Mouse (Mus musculus) lung, embryonic 14.5 days (tissue): ENCODE results near the gene Cpn1. TPM values are rescaled to one million over a fixed set of nuclear protein-coding genes. Genes with fewer than 3 reads are reported as not detected.
A peak's percentile ranks its signal among the peaks of the same experiment; 100 is the strongest.
"Not testable (repeated sequence)": the region's sequence is repeated elsewhere in the genome, so short reads cannot be mapped to it uniquely, and the experiment has no call there.

Source experiments
- ATAC-seq: fragments of 200-750 bp; cut with Nextera tagmentation; 2 replicates; pipeline ENCODE4 v1.8.0; 2017; ENCODE audit warnings: mild to moderate bottlenecking, moderate TSS enrichment, moderate library complexity; ENCODE audit not compliant: insufficient read depth
- DNase-seq: peaks from one replicate; pipeline ENCODE4 v3.0.0-alpha.2; 2015
- H3K27ac ChIP-seq: fragments of 300-500 bp; sonication (generic); 2 replicates; pipeline ENCODE4 v1.5.1; 2014; ENCODE audit warnings: low read depth, mild to moderate bottlenecking, moderate library complexity
- H3K27me3 ChIP-seq: fragments of 300-500 bp; sonication (generic); 2 replicates; pipeline ENCODE4 v1.6.1; 2014; ENCODE audit warnings: low read length, control low read depth; ENCODE audit not compliant: insufficient read depth
- H3K36me3 ChIP-seq: fragments of 300-500 bp; sonication (generic); 2 replicates; pipeline ENCODE4 v1.6.1; 2014; ENCODE audit warnings: control low read depth; ENCODE audit not compliant: insufficient read depth
- H3K4me1 ChIP-seq: fragments of 300-500 bp; sonication (generic); 2 replicates; pipeline ENCODE4 v1.6.1; 2014; ENCODE audit warnings: antibody characterized with exemption, control low read depth; ENCODE audit not compliant: insufficient read depth
- H3K4me2 ChIP-seq: fragments of 300-500 bp; sonication (generic); 2 replicates; pipeline ENCODE4 v1.6.1; 2014; ENCODE audit warnings: mild to moderate bottlenecking
- H3K4me3 ChIP-seq: fragments of 300-500 bp; sonication (generic); 2 replicates; pipeline ENCODE4 v1.5.1; 2014; ENCODE audit warnings: low read depth, low read length
- H3K9ac ChIP-seq: fragments of 300-500 bp; sonication (generic); 2 replicates; pipeline ENCODE4 v1.6.1; 2014
- H3K9me3 ChIP-seq: fragments of 300-500 bp; sonication (generic); 2 replicates; pipeline ENCODE4 v1.6.1; 2016; ENCODE audit warnings: low read depth, low read length, control low read depth
- CTCF ChIP-seq: IDR thresholded peaks from 2 replicates; pipeline ENCODE4 v1.5.1; 2016; ENCODE audit warnings: antibody characterized with exemption, low read depth
- WGBS: fragments of 180-500 bp; shearing (Covaris S2); extraction: QIAGEN DNeasy Blood & Tissue Kit; methylation state at CpG from one replicate; pipeline ENCODE4 v1.1.7; 2014; 5-methylcytosine and 5-hydroxymethylcytosine counted together
- polyA plus RNA-seq: library from polyadenylated mRNA; unstranded; fragments of >200 nt; fragmentation: Nextera tagmentation; extraction: Ambion mirVana; gene quantifications from 2 replicates; pipeline ENCODE4 v1.2.1, GENCODE M21; 2014

Gene Cpn1
- polyA plus RNA-seq, 1 experiment from 2014 or later = 5.4 TPM

GRCm38 (mm10) chr19:43957881-43958280 is 28.5 kb downstream of the Cpn1 start:
- TF ChIP-seq CTCF = no peak
- peak overlapping the region; percentile 54; the same call in 1 of the 2 replicates for H3K27ac ChIP-seq
- no peak overlapping the region; the same call in 1 of the 2 replicates for H3K9ac ChIP-seq
- WGBS = 59% methylated on average over 4 of the region's 4 CpGs
- no peaks in the 10 kb centered on the region for H3K27me3 ChIP-seq
- H3K36me3 ChIP-seq = no peaks in the 10 kb centered on the region
- no peaks in the 10 kb centered on the region for H3K9me3 ChIP-seq
- ATAC-seq (no peak), DNase-seq (no peak)
- no peak overlapping the region for H3K4me3 ChIP-seq
- H3K4me1 ChIP-seq = peaks cover 5% of the 10 kb centered on the region; the same call in 1 of the 2 replicates
- H3K4me2 ChIP-seq = 0 out of 2 replicates have a peak overlapping the region, but pooled peaks have one; percentile 10

- 17% methylated on average over 4 of the region's 4 CpGs for whole genome bisulfite sequencing
Observed at GRCm38 (mm10) chr19:43957402-43957801, 29.0 kb downstream of the Cpn1 start.

GRCm38 (mm10) chr19:43955266-43955665 is 31.1 kb downstream of the Cpn1 start:
- H3K36me3 ChIP-seq = no peaks in the 10 kb centered on the region
- no peak overlapping the region for H3K4me2 ChIP-seq
- no peak overlapping the region for H3K9ac ChIP-seq
- 65% methylated on average over 5 of the region's 5 CpGs for WGBS
- DNase-seq (no peak), ATAC-seq (no peak)
- H3K4me1 ChIP-seq = peaks cover 5% of the 10 kb centered on the region; the same call in 1 of the 2 replicates
- H3K27me3 ChIP-seq = no peaks in the 10 kb centered on the region
- H3K4me3 ChIP-seq = no peak overlapping the region
- no peak for TF ChIP-seq CTCF
- H3K27ac ChIP-seq = no peak overlapping the region
- H3K9me3 ChIP-seq = no peaks in the 10 kb centered on the region

More at GRCm38 (mm10) chr19:43957402-43957801, 29.0 kb downstream of the Cpn1 start:
- H3K9ac ChIP-seq = no peak overlapping the region; the same call in 1 of the 2 replicates
- no peaks in the 10 kb centered on the region for H3K36me3 ChIP-seq
- TF ChIP-seq CTCF = no peak
- peak; percentile 57 for ATAC-seq
- H3K9me3 ChIP-seq = no peaks in the 10 kb centered on the region
- no peak overlapping the region for H3K27ac ChIP-seq
- H3K27me3 ChIP-seq = no peaks in the 10 kb centered on the region
- peak; percentile 77 for DNase-seq
- H3K4me2 ChIP-seq = 0 out of 2 replicates have a peak overlapping the region, but pooled peaks have one; percentile 10
- no peak overlapping the region for H3K4me3 ChIP-seq
- H3K4me1 ChIP-seq = peaks cover 5% of the 10 kb centered on the region; the same call in 1 of the 2 replicates

GRCm38 (mm10) chr19:43954864-43955263 is 31.5 kb downstream of the Cpn1 start:
- Histone ChIP-seq H3K27me3 (no peaks in the 10 kb centered on the region), H3K4me2 (no peak overlapping the region), H3K36me3 (no peaks in the 10 kb centered on the region), H3K9me3 (no peaks in the 10 kb centered on the region), H3K4me3 (no peak overlapping the region), H3K9ac (no peak overlapping the region), H3K4me1 (peaks cover 5% of the 10 kb centered on the region; the same call in 1 of the 2 replicates), H3K27ac (no peak overlapping the region)
- WGBS = 80% methylated on average over 4 of the region's 4 CpGs
- no peak for TF ChIP-seq CTCF
- ATAC-seq (no peak), DNase-seq (no peak)

- H3K4me3 ChIP-seq, H3K27ac ChIP-seq, H3K4me1 ChIP-seq, ATAC-seq, DNase-seq, H3K4me2 ChIP-seq, H3K36me3 ChIP-seq, H3K27me3 ChIP-seq, H3K9ac ChIP-seq, H3K9me3 ChIP-seq: not testable (repeated sequence)
- WGBS = 78% methylated on average over 7 of the region's 8 CpGs
- 0 out of 2 replicates have a peak, but pooled peaks have one; percentile 7 for TF ChIP-seq CTCF
Observed at GRCm38 (mm10) chr19:43952936-43953335, 33.4 kb downstream of the Cpn1 start.

- 4% methylated on average over 12 of the region's 12 CpGs for WGBS
- TF ChIP-seq CTCF = no peak
- Histone ChIP-seq H3K9me3 (no peaks in the 10 kb centered on the region), H3K4me3 (no peak overlapping the region), H3K4me1 (no peaks in the 10 kb centered on the region), H3K4me2 (0 out of 2 replicates have a peak overlapping the region, but pooled peaks have one; percentile 23), H3K27me3 (no peaks in the 10 kb centered on the region), H3K27ac (no peak overlapping the region), H3K36me3 (no peaks in the 10 kb centered on the region), H3K9ac (no peak overlapping the region)
- ATAC-seq (no peak), DNase-seq (no peak)
Observed at GRCm38 (mm10) chr19:43949111-43949810, 37.1 kb downstream of the Cpn1 start.

GRCm38 (mm10) chr19:43944566-43944965 is 41.8 kb downstream of the Cpn1 start:
- Histone ChIP-seq H3K4me2 (no peak overlapping the region), H3K36me3 (no peaks in the 10 kb centered on the region), H3K9ac (no peak overlapping the region), H3K27ac (no peak overlapping the region), H3K27me3 (no peaks in the 10 kb centered on the region), H3K9me3 (no peaks in the 10 kb centered on the region), H3K4me3 (no peak overlapping the region), H3K4me1 (no peaks in the 10 kb centered on the region)
- no peak for TF ChIP-seq CTCF
- no peak for DNase-seq
- ATAC-seq = no peak
- WGBS = 78% methylated on average over 8 of the region's 8 CpGs
